Mouse (Mus musculus): Measurements from ENCODE around the gene Styk1.

The Styk1 gene

DNA sequence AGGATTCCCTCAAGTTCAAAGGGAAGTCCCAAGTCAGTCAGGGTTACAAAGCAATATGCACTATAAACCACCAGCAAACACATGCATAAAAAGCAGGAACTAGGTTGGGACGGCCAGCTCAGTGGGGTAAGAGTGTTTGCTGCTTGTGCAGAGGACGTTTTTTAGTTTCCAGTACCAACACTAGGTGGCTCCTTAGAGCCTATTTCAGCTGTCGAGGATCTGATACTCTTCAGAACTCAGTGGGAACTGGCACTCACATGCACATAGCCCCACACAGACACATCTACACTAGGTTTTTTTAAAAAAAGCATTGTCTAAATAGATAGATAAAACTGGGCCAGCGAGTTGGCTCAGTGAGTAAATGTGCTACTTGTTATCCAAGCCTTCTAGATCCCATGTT is 13.7 kb upstream of the Styk1 start:
- no peak for DNase-seq

DNA sequence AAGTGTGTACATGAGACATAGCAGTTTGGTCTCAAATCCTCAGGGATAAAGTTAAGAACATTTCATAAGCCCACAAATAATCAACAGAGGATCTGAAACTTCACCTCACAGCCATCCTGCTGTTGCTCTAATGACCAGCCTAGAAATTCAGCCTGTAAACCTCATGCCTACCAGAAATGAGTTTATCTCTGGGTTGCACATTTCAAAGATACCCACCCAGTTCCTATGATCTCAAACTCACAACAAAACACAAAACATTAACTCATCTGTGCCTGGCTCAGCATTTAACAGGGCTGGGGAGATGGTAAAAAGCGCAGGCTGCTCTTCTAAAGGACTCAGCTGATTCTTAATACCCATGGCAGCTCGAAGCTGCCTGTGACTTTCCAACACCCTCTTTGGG is 11.0 kb upstream of the Styk1 start:
- no peak for DNase-seq

DNA sequence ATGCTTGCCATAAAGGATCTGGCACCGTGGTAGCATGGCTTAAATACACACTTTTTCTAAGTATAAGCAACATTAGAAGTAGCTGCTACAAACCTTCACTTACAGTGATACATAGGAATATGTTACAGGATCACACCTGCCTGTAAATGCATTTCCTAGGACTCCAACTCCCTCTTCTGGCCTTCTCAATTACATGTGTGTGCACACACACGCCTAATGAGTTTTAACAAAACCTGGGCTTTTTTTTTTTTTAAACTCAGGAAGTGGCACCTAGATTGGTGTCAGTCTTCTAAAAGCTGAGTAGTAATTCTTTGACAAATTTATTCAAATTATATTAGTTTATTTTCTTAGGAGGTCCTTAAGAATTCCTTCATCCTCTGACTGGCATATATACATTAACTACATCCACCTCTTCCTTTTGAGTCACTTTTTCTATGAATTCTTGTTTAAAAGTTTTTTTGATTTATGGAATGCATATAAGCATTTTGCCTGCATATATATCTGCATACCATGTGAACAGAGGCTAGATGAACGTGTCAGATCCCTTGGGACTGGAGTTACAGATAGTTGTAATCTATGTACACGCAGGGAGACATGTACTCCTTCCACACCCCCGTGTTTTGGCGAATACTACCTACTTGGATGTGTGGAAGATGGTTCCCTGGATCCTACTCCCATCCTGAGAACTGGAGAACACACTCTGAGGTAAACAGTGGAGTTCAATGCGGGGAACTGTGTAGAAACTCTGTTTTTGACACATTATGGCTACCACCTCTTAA is 9.8 kb upstream of the Styk1 start:
- no peak for DNase-seq

DNA sequence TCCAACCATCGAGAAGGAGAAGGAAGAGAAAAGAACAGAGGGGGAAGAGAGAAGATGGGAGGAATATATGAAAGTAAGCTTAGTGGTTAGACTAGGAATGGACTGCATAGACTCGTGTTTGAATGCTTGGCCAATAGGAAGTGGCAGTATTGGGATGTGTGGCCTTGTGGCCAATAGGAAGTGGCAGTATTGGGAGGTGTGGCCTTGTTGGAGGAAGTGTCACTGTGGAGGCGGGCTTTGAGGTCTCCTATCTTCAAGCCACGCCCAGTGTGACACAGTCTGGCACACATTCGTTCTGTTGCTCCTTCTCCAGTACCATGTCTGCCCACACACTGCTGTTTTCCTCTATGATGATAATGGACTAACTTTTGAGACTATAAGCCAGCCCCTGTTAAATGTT is 7.3 kb upstream of the Styk1 start:
- peak; percentile 19 for DNase-seq

DNA sequence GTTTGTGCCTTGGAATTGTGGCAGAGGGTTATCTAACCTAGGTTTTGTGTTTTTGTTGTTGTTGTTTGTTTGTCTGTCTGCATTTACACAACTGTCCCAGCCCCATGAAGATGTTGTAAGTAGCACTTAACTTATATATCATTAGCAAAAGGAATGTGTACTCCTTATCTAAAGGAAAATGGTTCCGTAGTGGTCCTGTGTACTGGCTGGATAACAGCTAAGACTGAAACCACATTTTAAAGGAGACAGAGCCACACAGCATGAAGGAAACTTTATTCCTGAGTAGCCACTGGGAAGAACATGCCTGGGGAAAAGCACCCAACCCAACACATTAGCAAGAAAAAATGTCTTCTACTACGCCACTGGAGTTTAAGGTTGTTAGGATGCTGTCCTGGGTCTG is 6.1 kb upstream of the Styk1 start:
- no peak for DNase-seq

DNA sequence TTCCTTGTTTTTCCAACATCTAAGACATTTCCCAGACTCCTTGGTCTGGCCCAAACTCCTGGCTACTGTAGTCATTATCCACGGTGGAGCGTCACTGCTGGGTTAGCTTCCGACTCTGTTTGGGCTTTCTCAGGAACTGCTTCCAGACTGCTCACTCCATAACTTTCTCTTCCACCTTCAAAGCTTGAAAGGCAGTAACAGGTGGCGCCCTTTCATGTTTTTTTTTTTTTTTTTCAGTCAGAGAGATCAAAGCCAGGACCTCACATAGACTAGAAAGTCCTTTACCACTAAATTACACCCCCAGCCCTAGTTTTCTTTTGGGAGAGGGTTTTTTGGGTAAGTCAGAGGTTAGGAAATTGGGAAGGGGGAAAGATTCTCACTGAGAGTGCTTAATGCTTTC is 1.5 kb upstream of the Styk1 start:
- no peak for DNase-seq

DNA sequence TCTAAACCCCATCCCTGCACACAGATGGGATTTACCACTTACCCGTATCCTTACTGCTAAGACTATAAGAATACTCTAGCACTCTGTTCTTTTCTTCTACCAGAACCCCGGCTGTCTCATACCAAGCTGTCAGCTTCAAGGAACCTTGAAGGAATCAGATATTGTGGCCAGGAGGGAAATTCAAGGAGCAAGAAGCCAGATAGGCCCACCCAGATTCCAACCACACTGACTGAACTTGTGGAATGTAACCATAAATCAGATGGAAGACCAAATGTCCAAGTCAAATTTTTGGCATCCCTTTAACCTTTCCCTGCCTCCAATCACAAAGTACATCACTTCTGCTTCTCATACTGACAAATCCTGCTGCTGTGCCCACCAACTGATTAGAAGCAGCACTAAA is 6.4 kb downstream of the Styk1 start:
- no peak for DNase-seq

DNA sequence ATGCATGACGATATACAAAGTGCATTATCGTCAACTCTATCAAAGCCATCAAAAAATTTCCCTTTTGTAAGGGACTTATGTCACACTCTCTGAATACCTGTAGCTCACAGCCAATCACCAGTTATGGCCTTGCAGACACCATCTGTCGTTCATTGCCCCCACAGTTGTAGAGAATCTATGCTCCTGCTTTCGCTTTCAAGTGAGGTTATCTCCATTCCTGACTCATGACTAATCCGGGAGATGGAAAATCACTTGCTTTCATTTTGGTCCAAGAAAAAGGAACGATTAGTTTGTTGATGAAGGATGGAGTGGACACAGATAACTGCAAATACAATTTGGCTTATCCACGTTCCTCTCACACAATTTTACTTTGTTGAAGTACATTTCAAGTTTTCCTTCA is 9.1 kb downstream of the Styk1 start:
- no peak for DNase-seq

DNA sequence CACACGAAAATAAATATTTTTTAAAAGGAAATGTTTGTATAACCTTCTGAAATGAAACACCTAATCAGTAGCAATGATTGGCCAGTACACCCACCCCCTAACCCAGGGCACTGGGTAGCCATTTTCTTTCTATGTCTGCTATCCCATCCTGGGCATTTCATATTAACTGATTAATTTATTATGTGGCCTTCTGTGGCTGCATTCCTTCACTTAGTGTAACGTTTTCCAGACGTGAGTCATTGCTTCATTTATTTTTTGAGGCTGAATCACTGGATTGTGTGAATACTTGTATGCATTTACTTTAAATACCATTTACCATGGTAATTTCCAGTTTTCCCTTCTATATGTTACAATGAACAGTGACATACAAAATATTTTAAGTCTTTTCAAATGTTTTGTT is 13.3 kb downstream of the Styk1 start:
- DNase-seq: no peak

DNA sequence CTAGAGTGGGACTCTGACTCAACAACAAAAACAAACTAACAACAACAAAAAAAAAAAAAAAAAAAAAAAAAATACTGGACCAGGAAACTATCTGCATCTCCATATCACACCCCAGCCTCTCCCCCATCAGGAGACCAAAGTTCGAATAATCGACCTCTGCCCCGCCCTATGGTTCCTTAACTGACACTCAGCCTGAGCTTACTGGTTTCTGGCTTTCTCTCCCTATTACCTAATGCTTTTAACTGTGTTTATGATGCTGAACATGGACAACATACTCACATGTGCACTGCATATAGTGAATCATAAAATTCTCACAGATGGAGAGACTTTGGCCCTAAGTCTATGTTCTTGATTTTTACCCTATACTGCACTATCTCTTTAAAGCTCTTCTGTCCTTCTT is 14.1 kb downstream of the Styk1 start:
- DNase-seq: no peak

DNA sequence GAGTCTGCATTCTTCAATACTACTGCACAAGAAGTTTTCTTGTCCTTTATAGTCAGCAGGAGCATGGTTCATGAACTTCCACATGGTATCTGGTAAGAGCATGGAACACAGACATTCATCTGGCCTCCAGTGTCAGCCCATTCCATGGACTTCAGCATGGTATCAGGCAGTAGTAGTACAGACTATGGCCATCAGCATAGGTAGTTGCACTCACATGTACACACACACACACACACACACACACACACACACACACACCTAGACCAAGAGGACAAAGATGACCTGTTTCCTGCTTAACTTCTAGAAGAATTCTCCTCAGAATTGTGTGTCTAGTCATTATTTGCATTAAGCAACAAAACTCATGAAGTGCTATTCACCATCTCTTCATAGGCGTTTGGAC is 14.6 kb downstream of the Styk1 start:
- no peak for DNase-seq

DNA sequence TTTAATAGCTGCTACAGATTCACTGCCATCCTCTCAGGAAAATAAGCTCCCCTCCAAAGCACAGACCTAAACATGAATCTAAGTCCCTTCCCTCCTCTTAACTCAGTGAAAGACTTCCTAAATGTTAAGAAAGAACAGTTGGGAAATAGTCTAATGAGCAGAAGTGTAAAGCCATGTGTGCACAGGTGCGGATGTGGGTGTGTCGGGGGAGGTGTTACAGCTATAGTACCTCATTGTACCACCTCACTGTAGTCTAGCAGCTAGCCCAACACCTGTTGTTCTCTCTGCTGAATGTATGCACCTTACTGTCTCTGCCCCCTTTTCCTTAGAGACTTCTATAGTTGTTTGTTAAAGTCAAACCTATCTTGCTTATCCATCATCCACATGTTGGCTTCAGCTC is 26.3 kb downstream of the Styk1 start:
- no peak for DNase-seq

DNA sequence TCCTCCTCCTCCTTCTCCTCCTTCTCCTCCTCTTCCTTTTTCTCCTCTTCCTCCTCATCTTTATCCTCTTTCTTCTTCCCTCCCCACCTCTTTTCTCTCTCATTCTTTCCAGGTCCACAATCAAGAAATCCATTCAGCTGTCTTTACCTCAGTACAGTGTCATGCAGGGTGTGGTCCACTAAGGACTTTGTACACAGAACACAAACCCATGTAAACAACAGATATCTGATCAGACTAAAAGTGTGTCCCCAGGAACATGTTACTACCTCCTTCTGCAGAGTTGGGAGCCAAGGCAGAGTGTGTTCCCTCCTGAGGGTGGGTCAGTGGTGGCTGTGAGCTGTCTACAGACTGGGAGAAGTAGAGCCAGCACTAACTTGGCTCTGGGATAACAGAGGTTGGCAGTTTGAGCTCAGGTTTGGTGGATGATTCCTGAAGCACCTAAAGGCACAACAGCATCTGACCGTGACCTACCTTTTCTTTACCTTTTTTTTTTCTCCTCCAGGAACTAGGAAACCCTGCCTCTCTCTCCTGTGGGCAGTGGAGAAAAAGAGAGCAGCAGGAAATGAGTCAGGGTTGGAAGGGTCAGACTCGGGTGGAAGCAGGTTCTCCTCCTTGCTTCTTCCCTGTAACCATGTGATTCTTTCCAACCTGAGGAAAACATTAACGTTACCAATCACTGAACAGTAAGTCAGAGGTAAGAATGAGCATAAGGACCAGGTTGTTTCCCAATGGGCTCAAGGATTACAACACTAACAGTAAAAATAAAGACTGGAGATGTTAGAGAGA is 31.4 kb downstream of the Styk1 start:
- no peak for DNase-seq

DNA sequence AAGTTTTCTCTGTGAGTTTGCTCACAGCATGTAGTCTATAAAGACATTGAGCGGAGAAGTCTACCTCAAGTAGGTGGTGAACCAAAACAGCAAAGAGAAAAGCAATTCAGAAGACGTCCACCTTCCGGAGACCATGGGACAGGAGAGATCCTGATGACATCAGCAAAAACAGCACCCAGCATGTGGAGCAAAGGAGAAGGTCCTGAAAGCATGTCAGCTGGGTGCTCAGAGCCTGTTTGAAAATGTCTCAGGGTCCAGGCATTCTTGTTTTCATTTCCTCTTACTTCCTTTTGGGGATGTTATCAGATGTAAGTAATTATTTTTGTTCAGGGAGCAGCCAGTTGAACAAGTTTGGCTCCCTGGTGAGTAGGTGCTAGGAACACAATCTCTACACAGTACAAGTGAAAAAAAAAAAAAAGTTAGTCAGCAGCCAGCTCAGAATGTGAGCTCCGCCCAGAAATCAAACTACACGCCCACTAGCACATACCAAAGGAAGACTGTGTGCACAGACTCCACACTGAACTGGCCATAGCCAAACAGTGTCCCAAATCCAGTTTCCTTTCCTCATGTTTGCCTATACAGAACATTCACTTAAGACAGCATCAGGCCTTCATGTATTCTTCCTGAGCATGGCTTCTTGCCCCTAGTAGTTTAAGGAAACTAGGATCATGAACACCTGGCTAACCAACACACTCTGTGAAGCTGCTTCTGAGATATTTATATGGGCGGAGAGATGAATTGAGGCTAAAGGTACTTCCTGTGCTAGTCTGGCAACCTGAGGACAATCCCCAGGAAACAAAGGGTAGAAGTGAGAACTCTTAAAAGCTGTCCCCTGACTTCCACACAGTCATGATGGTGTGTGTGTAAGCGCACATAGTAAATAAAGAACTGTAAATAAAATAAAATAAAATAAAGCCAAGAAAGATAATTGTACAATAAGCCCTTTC is 37.0 kb downstream of the Styk1 start:
- no peak for DNase-seq

DNA sequence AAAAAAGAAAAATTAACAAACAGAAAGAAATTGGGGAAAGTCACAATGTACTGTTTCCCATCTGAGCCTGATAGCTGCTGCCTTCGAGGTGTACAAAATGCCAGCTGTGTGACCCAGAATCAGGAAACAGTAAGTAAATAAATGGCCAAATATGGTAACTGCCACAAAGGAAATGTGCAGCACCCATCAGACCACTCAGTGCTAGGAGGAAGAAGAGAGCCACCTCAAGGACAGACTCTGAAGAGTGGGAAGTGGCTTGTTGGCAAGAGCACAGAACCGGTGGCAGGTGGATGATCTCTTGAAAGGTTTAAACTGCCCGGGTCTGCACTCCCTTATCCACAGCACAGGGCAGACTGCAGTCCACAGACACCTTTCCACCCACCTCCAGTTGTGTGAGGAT is 45.4 kb downstream of the Styk1 start:
- DNase-seq: no peak

DNA sequence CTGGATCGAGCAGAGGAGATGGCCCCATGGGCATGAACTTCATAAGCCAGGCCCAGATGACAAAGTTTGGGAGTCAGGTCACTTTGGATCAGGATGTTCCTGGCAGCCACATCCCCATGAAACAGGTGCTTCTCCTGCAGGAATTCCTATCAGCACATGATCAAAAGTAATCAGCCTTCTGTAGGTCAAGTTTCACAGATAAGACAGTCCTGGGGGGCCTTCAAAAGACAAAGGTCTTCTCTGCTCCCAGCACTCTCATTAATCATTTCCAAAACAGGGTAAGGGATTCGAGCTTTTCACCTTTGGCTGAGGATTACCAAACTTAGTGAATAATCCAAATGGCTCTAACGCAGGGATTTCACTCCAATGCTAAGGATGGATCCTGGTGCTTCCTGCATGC is 48.6 kb downstream of the Styk1 start:
- DNase-seq: no peak

DNA sequence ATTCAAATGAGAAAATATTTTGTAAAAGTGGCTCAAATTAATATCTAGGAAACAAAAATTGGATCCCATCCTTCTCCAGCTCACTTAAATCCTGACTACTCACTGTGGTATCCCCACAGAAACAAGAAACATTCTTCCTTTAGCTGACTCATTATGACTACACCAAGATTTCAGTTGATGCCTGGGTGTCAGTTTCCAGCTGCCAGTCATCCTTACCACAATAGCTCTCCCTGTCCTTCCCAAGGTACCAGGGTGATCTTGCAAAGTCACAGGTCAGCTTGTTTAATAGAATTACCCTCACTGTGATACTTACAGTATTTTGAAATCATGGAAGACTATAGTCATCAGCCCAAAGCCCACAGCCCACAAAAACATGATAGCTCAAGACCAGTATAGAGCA is 54.9 kb downstream of the Styk1 start:
- DNase-seq: no peak

DNA sequence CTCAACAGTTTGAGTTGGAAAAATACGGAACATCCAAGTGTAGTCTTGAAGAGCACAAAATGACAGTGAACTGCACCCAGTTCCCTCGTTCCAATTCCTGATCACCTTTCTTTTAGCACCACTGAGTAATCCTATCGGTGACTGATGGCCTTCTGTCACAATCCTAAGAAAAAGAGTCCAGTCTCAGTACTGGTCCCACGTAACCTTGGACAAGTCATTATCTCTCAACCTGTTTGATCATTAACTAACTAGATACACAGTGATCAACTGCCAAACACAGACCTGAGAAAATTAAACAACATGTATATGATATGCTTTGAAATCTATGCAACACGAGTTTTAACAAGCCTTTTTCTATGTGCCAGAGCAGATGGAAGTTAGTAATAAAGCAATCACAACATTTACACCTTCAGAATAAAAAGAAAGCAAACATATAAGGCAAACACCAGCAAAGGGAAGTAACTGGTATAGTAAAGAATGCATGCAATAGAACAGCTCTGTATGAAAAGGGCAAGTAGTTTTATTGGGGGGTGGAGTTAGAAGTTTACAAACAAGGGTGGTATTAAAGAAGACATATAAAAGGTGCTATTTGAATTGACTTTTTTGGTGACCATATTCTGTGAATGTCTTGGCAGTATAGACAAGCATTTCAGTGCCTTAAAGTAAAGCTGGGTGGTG is 58.8 kb downstream of the Styk1 start:
- DNase-seq: no peak

DNA sequence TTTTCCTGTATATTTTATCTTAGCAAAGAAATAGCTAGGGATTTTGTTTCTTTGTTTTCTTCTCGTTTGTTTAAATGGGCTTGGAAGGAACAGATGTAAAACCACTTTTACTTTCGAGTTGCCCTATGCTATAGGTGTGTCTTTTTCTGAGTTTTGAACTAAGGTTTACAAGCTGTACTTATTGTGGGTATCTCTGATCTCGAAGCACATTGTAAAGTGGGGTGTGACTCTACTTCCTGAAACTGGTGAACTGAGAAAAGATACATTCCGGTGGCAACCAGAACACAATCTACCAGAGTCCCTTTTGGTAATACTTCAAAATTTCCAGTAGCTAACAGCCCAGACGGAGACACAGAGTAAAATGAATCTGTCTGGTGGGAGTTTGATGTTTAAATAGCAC is 59.5 kb downstream of the Styk1 start:
- no peak for DNase-seq

DNA sequence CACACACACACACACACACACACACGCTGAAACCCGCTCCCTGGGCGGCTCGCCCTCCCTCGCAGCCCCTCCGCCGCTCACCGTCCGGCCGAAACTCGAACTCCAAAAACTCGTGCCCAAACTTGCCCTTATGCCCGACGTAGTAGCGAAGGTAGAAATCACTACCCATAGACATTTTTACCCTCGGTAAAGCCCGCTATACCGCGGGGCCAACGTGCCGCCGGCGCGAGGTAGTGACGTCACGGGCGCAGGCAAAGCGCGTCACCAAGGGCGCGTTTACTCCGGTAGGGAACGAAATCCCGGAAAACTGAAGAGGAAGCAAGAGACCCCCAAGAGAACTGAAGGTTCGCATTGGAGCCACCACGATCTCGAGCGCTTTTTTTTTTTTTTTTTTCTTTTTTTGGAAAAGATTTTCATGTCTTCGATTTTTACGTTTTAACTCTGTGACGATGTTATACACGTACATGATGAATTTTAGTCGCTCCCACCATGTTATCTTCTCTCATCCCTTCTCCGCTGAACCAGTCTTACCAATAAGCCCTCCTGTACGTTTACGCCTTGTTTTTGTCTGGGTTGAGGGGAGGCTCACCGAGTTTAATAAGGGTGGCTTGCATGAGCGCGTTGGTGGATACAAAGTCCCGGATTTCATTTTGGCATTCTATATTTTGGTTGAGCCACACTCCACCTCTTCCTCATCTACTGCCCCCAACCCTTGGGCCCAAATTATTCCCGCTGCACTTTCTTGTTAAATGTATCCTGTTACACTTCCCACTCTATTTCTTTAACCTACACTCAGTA is 60.2 kb downstream of the Styk1 start, which contains the start of gene Magohb:
Gene Magohb, minus strand, starts transcription at position 254 of the 798 bp plus-strand sequence.
- peak; percentile 91 for DNase-seq

DNA sequence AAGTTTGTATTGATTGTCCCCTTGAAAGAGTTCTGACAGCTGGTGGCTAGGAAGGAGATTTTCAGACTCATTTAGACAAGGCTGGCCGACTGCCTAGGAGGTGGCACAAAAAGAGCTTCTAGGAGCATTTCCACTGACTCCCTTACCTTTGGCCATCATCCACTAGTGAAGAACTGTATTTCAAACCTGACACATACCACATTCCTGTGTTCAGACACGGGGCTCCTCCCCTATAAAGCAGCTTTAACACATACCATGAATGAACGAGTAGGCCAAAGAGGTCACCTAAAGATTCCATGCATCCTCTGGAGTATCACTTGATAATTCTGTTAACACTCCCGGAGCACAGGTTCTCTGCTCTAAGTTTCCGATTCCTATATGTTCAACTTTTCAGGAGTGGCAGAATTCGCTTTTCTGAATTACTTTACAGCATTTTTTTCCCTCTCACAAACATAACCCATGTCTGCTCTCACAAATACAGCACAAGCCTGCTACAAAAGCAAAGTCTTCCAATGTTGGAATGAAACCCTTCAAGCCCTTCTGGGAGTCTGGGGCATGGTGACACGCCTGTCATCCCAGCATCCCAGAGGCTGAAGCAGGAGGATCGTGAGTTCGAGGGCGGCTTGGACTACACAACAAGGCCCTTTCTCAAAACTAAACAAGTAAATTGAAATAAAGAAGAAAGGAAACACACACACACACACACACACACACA is 61.0 kb downstream of the Styk1 start:
- peak; percentile 22 for DNase-seq
